Mouse (Mus musculus) intestine, postnatal 0 days (tissue): ENCODE results near the gene Flt3. TPM values are rescaled to one million over a fixed set of nuclear protein-coding genes. Genes with fewer than 3 reads are reported as not detected.

Source experiments
- ATAC-seq: fragments of 200-750 bp; cut with Nextera tagmentation; 2 replicates; pipeline ENCODE4 v1.8.0; 2017; ENCODE audit warnings: mild to moderate bottlenecking, moderate TSS enrichment, moderate library complexity
- H3K27ac ChIP-seq: fragments of 300-500 bp; sonication (generic); 2 replicates; pipeline ENCODE4 v1.5.1; 2014; ENCODE audit warnings: mild to moderate bottlenecking, low read depth, low read length, moderate library complexity
- H3K27me3 ChIP-seq: fragments of 300-500 bp; sonication (generic); replicated peaks from 2 replicates; pipeline ENCODE4 v1.6.1; 2014; ENCODE audit warnings: low read length, mixed read lengths; ENCODE audit not compliant: control insufficient read depth, insufficient read depth
- H3K36me3 ChIP-seq: fragments of 300-500 bp; sonication (generic); 2 replicates; pipeline ENCODE4 v1.6.1; 2014; ENCODE audit warnings: mild to moderate bottlenecking, moderate library complexity; ENCODE audit not compliant: control insufficient read depth, insufficient read depth
- H3K4me1 ChIP-seq: fragments of 300-500 bp; sonication (generic); replicated peaks from 2 replicates; pipeline ENCODE4 v1.6.1; 2014; ENCODE audit warnings: antibody characterized with exemption, low read length, mixed read lengths; ENCODE audit not compliant: control insufficient read depth, insufficient read depth
- H3K4me2 ChIP-seq: fragments of 300-500 bp; sonication (generic); replicated peaks from 2 replicates; pipeline ENCODE4 v1.6.1; 2014; ENCODE audit warnings: low read depth, mild to moderate bottlenecking, moderate library complexity
- H3K4me3 ChIP-seq: fragments of 300-500 bp; sonication (generic); 2 replicates; pipeline ENCODE4 v1.5.1; 2014; ENCODE audit warnings: low read depth, low read length
- H3K9ac ChIP-seq: fragments of 300-500 bp; sonication (generic); 2 replicates; pipeline ENCODE4 v1.6.1; 2014; ENCODE audit warnings: mild to moderate bottlenecking, low read depth, low read length
- H3K9me3 ChIP-seq: fragments of 300-500 bp; sonication (generic); 2 replicates; pipeline ENCODE4 v1.6.1; 2016; ENCODE audit warnings: mixed run types; ENCODE audit not compliant: control insufficient read depth
- CTCF ChIP-seq: sonication (generic); IDR thresholded peaks from 2 replicates; pipeline ENCODE4 v1.5.1; 2016; ENCODE audit warnings: low read depth, mild to moderate bottlenecking, control low read depth, antibody characterized with exemption, moderate library complexity
- WGBS: fragments of 180-500 bp; shearing (Covaris S2); extraction: QIAGEN DNeasy Blood & Tissue Kit; methylation state at CpG from one replicate; pipeline ENCODE4 v1.1.7; 2014; 5-methylcytosine and 5-hydroxymethylcytosine counted together
- polyA plus RNA-seq: library from polyadenylated mRNA; unstranded; fragments of >200 nt; fragmentation: Nextera tagmentation; extraction: Ambion mirVana; gene quantifications from 2 replicates; pipeline ENCODE4 v1.2.1, GENCODE M21; 2015

Gene Flt3
- polyA plus RNA-seq, 1 experiment from 2014 or later: 0.26 TPM

GRCm38 (mm10) chr5:147388376-147389008 is 11.8 kb downstream of the Flt3 start:
- Histone ChIP-seq H3K4me2 (no peak overlapping the region), H3K9ac (no peak overlapping the region), H3K4me3 (no peak overlapping the region), H3K27ac (no peak overlapping the region), H3K4me1 (no peaks in the 10 kb centered on the region), H3K27me3 (no peaks in the 10 kb centered on the region), H3K36me3 (no peaks in the 10 kb centered on the region), H3K9me3 (no peaks in the 10 kb centered on the region)
- 68% methylated on average over 9 of the region's 9 CpGs for WGBS
- no peak for TF ChIP-seq CTCF
- ATAC-seq: no peak

GRCm38 (mm10) chr5:147386865-147387264 is 13.4 kb downstream of the Flt3 start:
- no peaks in the 10 kb centered on the region for H3K4me1 ChIP-seq
- no peak for ATAC-seq
- no peaks in the 10 kb centered on the region for H3K27me3 ChIP-seq
- H3K9ac ChIP-seq: no peak overlapping the region
- H3K9me3 ChIP-seq: no peaks in the 10 kb centered on the region
- no peak overlapping the region for H3K4me3 ChIP-seq
- no peak overlapping the region for H3K4me2 ChIP-seq
- H3K27ac ChIP-seq: no peak overlapping the region
- TF ChIP-seq CTCF: no peak
- no peaks in the 10 kb centered on the region for H3K36me3 ChIP-seq
- 81% methylated on average over 13 of the region's 13 CpGs for WGBS

- WGBS: 84% methylated on average over 10 of the region's 10 CpGs
- H3K4me1 ChIP-seq: no peaks in the 10 kb centered on the region
- no peak overlapping the region for H3K27ac ChIP-seq
- TF ChIP-seq CTCF: no peak
- no peaks in the 10 kb centered on the region for H3K9me3 ChIP-seq
- no peak overlapping the region for H3K4me2 ChIP-seq
- H3K4me3 ChIP-seq: no peak overlapping the region
- no peak overlapping the region for H3K9ac ChIP-seq
- H3K36me3 ChIP-seq: no peaks in the 10 kb centered on the region
- no peak for ATAC-seq
- H3K27me3 ChIP-seq: no peaks in the 10 kb centered on the region
Observed at GRCm38 (mm10) chr5:147381396-147381795, 18.9 kb downstream of the Flt3 start.

- H3K9ac ChIP-seq: no peak overlapping the region
- no peak for ATAC-seq
- no peaks in the 10 kb centered on the region for H3K27me3 ChIP-seq
- H3K27ac ChIP-seq: no peak overlapping the region
- H3K4me2 ChIP-seq: no peak overlapping the region
- H3K9me3 ChIP-seq: no peaks in the 10 kb centered on the region
- no peaks in the 10 kb centered on the region for H3K36me3 ChIP-seq
- H3K4me3 ChIP-seq: no peak overlapping the region
- no peak for TF ChIP-seq CTCF
- H3K4me1 ChIP-seq: no peaks in the 10 kb centered on the region
- WGBS: 92% methylated on average over 3 of the region's 3 CpGs
Observed at GRCm38 (mm10) chr5:147379481-147379880, 20.8 kb downstream of the Flt3 start.

GRCm38 (mm10) chr5:147370276-147370675 is 30.0 kb downstream of the Flt3 start:
- Histone ChIP-seq H3K27me3 (no peaks in the 10 kb centered on the region), H3K9me3 (no peaks in the 10 kb centered on the region), H3K4me3 (no peak overlapping the region), H3K9ac (no peak overlapping the region), H3K36me3 (no peaks in the 10 kb centered on the region), H3K27ac (no peak overlapping the region), H3K4me2 (no peak overlapping the region), H3K4me1 (no peaks in the 10 kb centered on the region)
- TF ChIP-seq CTCF: no peak
- ATAC-seq: no peak
- WGBS: 83% methylated on average over 8 of the region's 8 CpGs

GRCm38 (mm10) chr5:147368221-147368620 is 32.1 kb downstream of the Flt3 start:
- H3K4me2 ChIP-seq: no peak overlapping the region
- H3K27me3 ChIP-seq: no peaks in the 10 kb centered on the region
- ATAC-seq: no peak
- 97% methylated on average over 6 of the region's 6 CpGs for WGBS
- H3K27ac ChIP-seq: no peak overlapping the region
- no peak overlapping the region for H3K4me3 ChIP-seq
- no peak for TF ChIP-seq CTCF
- H3K9me3 ChIP-seq: no peaks in the 10 kb centered on the region
- no peaks in the 10 kb centered on the region for H3K36me3 ChIP-seq
- no peak overlapping the region for H3K9ac ChIP-seq
- no peaks in the 10 kb centered on the region for H3K4me1 ChIP-seq
